Mouse (Mus musculus) lung, postnatal 25 days (tissue): ENCODE data around the gene Bpifb9a.
"Not testable (repeated sequence)": the region's sequence is repeated elsewhere in the genome, so short reads cannot be mapped to it uniquely, and the experiment has no call there.

Source experiments
- DNase-seq: peaks from one replicate; pipeline ENCODE4 v3.0.0; 2022; ENCODE audit warnings: low spot score

Gene Bpifb9a

GRCm38 (mm10) chr2:154306927-154307326 is 49.3 kb downstream of the Bpifb9a start, which contains the start of gene Bpifb9b:
Bpifb9b (plus strand) TSS chr2:154307227.
- DNase-seq: not testable (repeated sequence)

- not testable (repeated sequence) for DNase-seq
Observed at GRCm38 (mm10) chr2:154313771-154314170, 56.1 kb downstream of the Bpifb9a start.
